In genomic region chr2:27284441-27284840, GRCm38 (mm10) we compare ENCODE assay signal across 11 mouse cellular contexts. TPM values are rescaled to one million over a fixed set of nuclear protein-coding genes. Genes with fewer than 3 reads are reported as not detected.
"Had no signal": no experiment of that assay in that cellular context is flagged by ENCODE, and none has a peak within 500 bp of the region (broad histone marks: within the 10 kb centered on the region; RNA-seq: fewer than 3 reads in every experiment).

No protein-coding gene starts in this region.

- H3K9me3 ChIP-seq: limb, embryonic 10.5 days; liver, embryonic 13.5 days; lung, embryonic 15.5 days; midbrain, embryonic 13.5 days had no signal

- DNase-seq: liver, embryonic 13.5 days; liver, postnatal 0 days; lung, postnatal 14 days; right cerebral cortex, postnatal 14 days; thymus, postnatal 4 days had no signal

- H3K4me2 ChIP-seq: liver, embryonic 13.5 days; lung, embryonic 15.5 days; midbrain, embryonic 13.5 days had no signal

- H3K9ac ChIP-seq: liver, embryonic 13.5 days; liver, postnatal 0 days; lung, embryonic 15.5 days; midbrain, embryonic 13.5 days had no signal

- H3K4me3 ChIP-seq: limb, embryonic 10.5 days; liver, embryonic 13.5 days; lung, embryonic 15.5 days; midbrain, embryonic 13.5 days had no signal

- ATAC-seq: hindbrain, postnatal 0 days; liver, postnatal 0 days; midbrain, embryonic 13.5 days had no signal

- H3K27me3 ChIP-seq: liver, embryonic 13.5 days; lung, embryonic 15.5 days; midbrain, embryonic 13.5 days had no signal

- H3K27ac ChIP-seq: hindbrain, postnatal 0 days; kidney, postnatal 0 days; limb, embryonic 10.5 days; liver, embryonic 13.5 days; lung, embryonic 15.5 days; midbrain, embryonic 13.5 days had no signal

RNA-seq across cellular contexts. Expression of gene Sardh, which starts 36.3 kb away (rescaled TPM):
- total RNA-seq: megakaryocyte-erythroid progenitor cell, adult 5-6 weeks had no signal
